Mouse (Mus musculus) E14TG2a.4 (cell line): ENCODE measurements around the gene Zcchc12.

Source experiments
- CTCF ChIP-seq: conservative IDR thresholded peaks from 2 replicates; pipeline ENCODE4 v1.5.1; 2014; ENCODE audit warnings: low read length
- NANOG ChIP-seq: IDR thresholded peaks from 2 replicates; pipeline ENCODE4 v1.6.1; 2014; ENCODE audit warnings: borderline replicate concordance, low read length, mixed read lengths
- POU5F1 ChIP-seq: IDR thresholded peaks from 2 replicates; pipeline ENCODE4 v1.6.1; 2014; ENCODE audit warnings: low read length, borderline replicate concordance

DNA sequence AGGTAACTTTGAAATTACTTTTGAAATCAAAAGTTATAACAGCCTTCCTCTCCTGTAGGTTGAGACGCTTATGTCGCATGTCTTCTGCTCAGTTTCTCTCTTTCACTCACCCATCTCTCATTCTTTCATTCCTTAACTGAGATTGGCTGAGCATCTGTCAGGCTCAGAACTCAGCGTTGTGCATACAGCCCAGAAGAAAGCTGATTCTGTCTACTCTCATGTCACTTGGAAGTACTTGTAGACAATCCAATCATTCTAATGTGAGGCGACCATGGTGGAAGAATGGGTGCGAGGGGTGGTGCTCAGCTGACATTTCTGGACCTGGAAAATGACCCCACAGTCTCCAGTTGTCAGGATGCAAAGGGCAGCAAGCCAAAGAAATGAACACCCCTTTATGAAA, 9.7 kb upstream of the Zcchc12 start:
- no peak for TF ChIP-seq CTCF
- no peak for TF ChIP-seq NANOG
- no peak for TF ChIP-seq POU5F1
